In genomic region chr11:88898380-88898763, GRCm38 (mm10) we compare ENCODE assay signal across 16 mouse cellular contexts.
"Had no signal": no experiment of that assay in that cellular context is flagged by ENCODE, and none has a peak within 500 bp of the region (broad histone marks: within the 10 kb centered on the region; RNA-seq: fewer than 3 reads in every experiment).

No protein-coding gene starts in this region.

- DNase-seq: layer of hippocampus, adult 9-11 months; liver, postnatal 0 days; right cerebral cortex, adult 18-20 months; right cerebral cortex, postnatal 14 days; right cerebral cortex, postnatal 4 days; thymus, adult 18-20 months; thymus, postnatal 36 days had no signal

- H3K36me3 ChIP-seq: midbrain, embryonic 10.5 days; midbrain, embryonic 13.5 days had no signal

- H3K9me3 ChIP-seq: megakaryocyte, embryonic 14.5 days; midbrain, embryonic 10.5 days; midbrain, embryonic 13.5 days had no signal

- ATAC-seq: liver, postnatal 0 days; lung, postnatal 0 days; midbrain, embryonic 13.5 days; midbrain, embryonic 16.5 days had no signal

- H3K27ac ChIP-seq: liver, embryonic 14.5 days; macrophage; midbrain, embryonic 10.5 days; midbrain, embryonic 13.5 days had no signal

- H3K9ac ChIP-seq: liver, embryonic 14.5 days; liver, postnatal 0 days; lung, embryonic 14.5 days; midbrain, embryonic 13.5 days had no signal

- H3K4me3 ChIP-seq: layer of hippocampus, adult 2 months; megakaryocyte, embryonic 14.5 days; midbrain, embryonic 10.5 days; midbrain, embryonic 13.5 days had no signal

- H3K4me2 ChIP-seq: midbrain, embryonic 13.5 days had no signal

- H3K4me1 ChIP-seq: midbrain, embryonic 10.5 days; midbrain, embryonic 13.5 days had no signal
